Mouse (Mus musculus) heart, adult 8-10 months (tissue): Measurements from ENCODE around the gene Fmnl3. TPM values are rescaled to one million over a fixed set of nuclear protein-coding genes. Genes with fewer than 3 reads are reported as not detected.
"Not testable (repeated sequence)": the region's sequence is repeated elsewhere in the genome, so short reads cannot be mapped to it uniquely, and the experiment has no call there.

Experiments used
- DNase-seq: peaks from one replicate; pipeline ENCODE4 v3.0.0; 2022; ENCODE audit warnings: low spot score
- total RNA-seq, 4 experiments: library from RNA; stranded (reverse); gene quantifications; 2 replicates each; pipeline ENCODE4 v1.2.4; 2022

Fmnl3 gene
- total RNA-seq, 4 experiments from 2014 or later, result 13.2 to 17.9 (median 15.8) TPM

- DNase-seq, result no peak
Observed at GRCm38 (mm10) chr15:99387976-99388375, 17.7 kb upstream of the Fmnl3 start.

GRCm38 (mm10) chr15:99386796-99387195 lies 16.5 kb upstream of the Fmnl3 start:
- DNase-seq, result no peak

- DNase-seq, result not testable (repeated sequence)
Observed at GRCm38 (mm10) chr15:99386110-99386509, 15.8 kb upstream of the Fmnl3 start.

GRCm38 (mm10) chr15:99384071-99384470 lies 13.8 kb upstream of the Fmnl3 start:
- DNase-seq, result no peak

GRCm38 (mm10) chr15:99382893-99383292 lies 12.6 kb upstream of the Fmnl3 start:
- DNase-seq, result no peak

- no peak for DNase-seq
Observed at GRCm38 (mm10) chr15:99376240-99376639, 6.0 kb upstream of the Fmnl3 start.

GRCm38 (mm10) chr15:99375581-99375980 lies 5.3 kb upstream of the Fmnl3 start:
- DNase-seq, result no peak

- DNase-seq, result no peak
Observed at GRCm38 (mm10) chr15:99375036-99375435, 4.8 kb upstream of the Fmnl3 start.

- DNase-seq, result no peak
Observed at GRCm38 (mm10) chr15:99372761-99373160, 2.5 kb upstream of the Fmnl3 start.

- no peak for DNase-seq
Observed at GRCm38 (mm10) chr15:99371526-99372340, 1.5 kb upstream of the Fmnl3 start.

GRCm38 (mm10) chr15:99369391-99370171 lies 701 bp downstream of the Fmnl3 start:
- peak; percentile 48 for DNase-seq

GRCm38 (mm10) chr15:99368583-99369266 lies 1.6 kb downstream of the Fmnl3 start:
- no peak for DNase-seq

- no peak for DNase-seq
Observed at GRCm38 (mm10) chr15:99364921-99365320, 5.4 kb downstream of the Fmnl3 start.

GRCm38 (mm10) chr15:99364022-99364530 lies 6.2 kb downstream of the Fmnl3 start:
- DNase-seq, result no peak

GRCm38 (mm10) chr15:99358952-99359351 lies 11.3 kb downstream of the Fmnl3 start:
- no peak for DNase-seq

- no peak for DNase-seq
Observed at GRCm38 (mm10) chr15:99356462-99356861, 13.8 kb downstream of the Fmnl3 start.

- DNase-seq, result no peak
Observed at GRCm38 (mm10) chr15:99355660-99356059, 14.6 kb downstream of the Fmnl3 start.

- DNase-seq, result no peak
Observed at GRCm38 (mm10) chr15:99352306-99352705, 18.0 kb downstream of the Fmnl3 start.

GRCm38 (mm10) chr15:99351610-99352009 lies 18.7 kb downstream of the Fmnl3 start:
- no peak for DNase-seq

- DNase-seq, result no peak
Observed at GRCm38 (mm10) chr15:99344961-99345360, 25.3 kb downstream of the Fmnl3 start.

GRCm38 (mm10) chr15:99344148-99344870 lies 26.0 kb downstream of the Fmnl3 start:
- peak; percentile 79 for DNase-seq
